ENCODE assay signal across 8 mouse cellular contexts in the genomic region with DNA sequence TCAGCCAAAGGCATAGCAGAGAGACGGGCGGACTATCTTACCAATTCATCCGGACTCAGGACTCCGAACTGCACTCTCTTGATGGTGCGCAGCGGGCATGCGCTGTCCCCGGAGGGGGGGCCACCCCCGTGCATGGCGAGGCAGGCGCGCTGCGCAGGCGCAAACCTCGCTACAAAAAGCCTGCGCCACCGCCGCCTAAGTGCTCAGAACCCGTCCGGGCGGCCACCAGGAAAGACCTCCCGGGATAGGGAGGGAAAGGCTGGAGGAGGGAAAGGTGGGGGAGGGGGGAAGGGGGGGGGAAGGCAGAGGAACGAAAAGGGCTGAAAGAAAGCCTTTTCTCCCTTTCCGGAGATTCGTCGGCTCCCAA. TPM values are rescaled to one million over a fixed set of nuclear protein-coding genes. Genes with fewer than 3 reads are reported as not detected.
DNase-seq lines count a peak whose midpoint lies in the region; ATAC-seq and TF ChIP-seq lines count a peak whose summit lies in the region.

No protein-coding gene starts in this region.

- peak overlapping the region; percentile 65 for H3K27ac ChIP-seq in ES-Bruce4 (ENCODE audit: insufficient read depth, low read length)
- H3K27ac ChIP-seq in forebrain, embryonic 14.5 days (ENCODE audit: low read depth, low read length), result peak overlapping the region; percentile 99

- H3K4me1 ChIP-seq in ES-Bruce4 (ENCODE audit: control insufficient read depth, insufficient read depth, low read length), result peaks cover 3% of the 10 kb centered on the region
- peaks cover 33% of the 10 kb centered on the region for H3K4me1 ChIP-seq in forebrain, embryonic 14.5 days (ENCODE audit: control insufficient read depth, insufficient read depth, low read length)
- peaks cover 9% of the 10 kb centered on the region for H3K4me1 ChIP-seq in lung, adult 2 months (ENCODE audit: control insufficient read depth, insufficient read depth, low read length)

- H3K27me3 ChIP-seq in ES-Bruce4 (ENCODE audit: control insufficient read depth, insufficient read depth, low read length, poor library complexity, severe bottlenecking), result no peaks in the 10 kb centered on the region
- H3K27me3 ChIP-seq in forebrain, embryonic 14.5 days (replicated peaks; ENCODE audit: control insufficient read depth, insufficient read depth, low read length), result no peaks in the 10 kb centered on the region

- H3K36me3 ChIP-seq in ES-Bruce4 (ENCODE audit: control insufficient read depth, insufficient read depth, low read length, poor library complexity, severe bottlenecking), result peaks cover 4% of the 10 kb centered on the region
- no peaks in the 10 kb centered on the region for H3K36me3 ChIP-seq in forebrain, embryonic 14.5 days (ENCODE audit: control insufficient read depth, insufficient read depth, low read length)

- H3K4me2 ChIP-seq in forebrain, embryonic 14.5 days (ENCODE audit: low read length), result peak overlapping the region; percentile 90

- intact Hi-C loops in heart, postnatal 25 days (cut with DNase I), result no loop called here

- under 1% methylated on average over 24 of the region's 26 CpGs for WGBS in forebrain, embryonic 14.5 days
- WGBS in lung, adult 2 months, result 0% methylated on average over 26 of the region's 26 CpGs

- no peak for TF ChIP-seq EP300 in ES-Bruce4 (IDR thresholded peaks at IDR 0.05; ENCODE audit: insufficient read depth, low read depth, low read length)

- H3K9me3 ChIP-seq in ES-Bruce4 (replicated peaks; ENCODE audit: control insufficient read depth, insufficient read depth, low read length, poor library complexity, severe bottlenecking), result no peaks in the 10 kb centered on the region
- no peaks in the 10 kb centered on the region for H3K9me3 ChIP-seq in forebrain, embryonic 14.5 days (replicated peaks; ENCODE audit: control insufficient read depth, low read length)

- TF ChIP-seq POLR2A in ES-Bruce4 (IDR thresholded peaks at IDR 0.05; ENCODE audit: insufficient read depth, low read length), result no peak
- TF ChIP-seq POLR2A in lung, adult 2 months (IDR thresholded peaks at IDR 0.05; ENCODE audit: borderline replicate concordance, extremely low read depth, low read depth, low read length), result no peak

- peak; percentile 98 for DNase-seq in forebrain, embryonic 14.5 days (ENCODE audit: low spot score)
- DNase-seq in heart, postnatal 25 days (ENCODE audit: low spot score), result peak; percentile 96
- DNase-seq in layer of hippocampus, adult 18-20 months (ENCODE audit: low spot score in 2 of 2), result peak; percentile 94 to 98
- peak; percentile 97 for DNase-seq in lung, adult 2 months
- peak; percentile 90 to 91 for DNase-seq in thymus, adult 18-20 months

- no peak for TF ChIP-seq CTCF in ES-Bruce4 (IDR thresholded peaks at IDR 0.05; ENCODE audit: low read depth, low read length)
- TF ChIP-seq CTCF in lung, adult 2 months (IDR thresholded peaks at IDR 0.05; ENCODE audit: insufficient read depth, low read length), result no peak

- peak; percentile 60 for ATAC-seq in cerebellum, adult (ENCODE audit: insufficient number of reproducible peaks, low FRiP score, low TSS enrichment)
- ATAC-seq in forebrain, embryonic 14.5 days, result peak; percentile 87
- ATAC-seq in neutrophil, adult 5-6 weeks (ENCODE audit: extremely low read depth, insufficient number of reproducible peaks, low FRiP score, poor library complexity, severe bottlenecking), result peak; percentile 22

- peak overlapping the region; percentile 92 for H3K4me3 ChIP-seq in ES-Bruce4 (ENCODE audit: low read depth, low read length)
- H3K4me3 ChIP-seq in forebrain, embryonic 14.5 days (ENCODE audit: low read depth, low read length), result peak overlapping the region; percentile 53
- peak overlapping the region; percentile 74 for H3K4me3 ChIP-seq in lung, adult 2 months (replicated peaks; ENCODE audit: extremely low read depth, low read depth, low read length)

- peak overlapping the region; percentile 87 for H3K9ac ChIP-seq in ES-Bruce4 (ENCODE audit: low read depth, poor library complexity, severe bottlenecking)
- peak overlapping the region; percentile 88 for H3K9ac ChIP-seq in forebrain, embryonic 14.5 days (ENCODE audit: low read length)

RNA-seq across cellular contexts. Expression of a gene that starts 0.4 kb away (rescaled TPM):
- polyA plus RNA-seq in ES-Bruce4 (2011; ENCODE audit: insufficient read depth, insufficient read length, low read depth, missing spikeins), result 102 and 103 TPM in 2 replicates
- 21.1 and 21.3 TPM in 2 replicates for polyA plus RNA-seq in forebrain, embryonic 14.5 days (2014; fragmentation: Nextera tagmentation; extraction: Ambion mirVana)
- total RNA-seq in heart, postnatal 25 days (2021), result 10 to 100 TPM; 28.6 to 30.4 TPM
- 10 to 100 TPM; 55.6 to 55.9 TPM for total RNA-seq in layer of hippocampus, adult 18-20 months (2021)
- 32.0 and 51.1 TPM in 2 replicates for polyA plus RNA-seq in lung, adult 2 months (2012; rRNA removed)
- total RNA-seq in neutrophil, adult 5-6 weeks (2017), result 40.2 and 59.4 TPM in 2 replicates

RNA-seq across cellular contexts. Expression of a gene that starts 3.7 kb away (rescaled TPM):
- polyA plus RNA-seq in ES-Bruce4 (2011; ENCODE audit: insufficient read depth, insufficient read length, low read depth, missing spikeins), result not detected in 2 replicates
- 0.56 TPM in 1 of 2 replicates, not detected in the other for polyA plus RNA-seq in forebrain, embryonic 14.5 days (2014; fragmentation: Nextera tagmentation; extraction: Ambion mirVana)
- not detected for total RNA-seq in heart, postnatal 25 days (2021)
- total RNA-seq in layer of hippocampus, adult 18-20 months (2021), result not detected
- 1.4 and 2.3 TPM in 2 replicates for polyA plus RNA-seq in lung, adult 2 months (2012; rRNA removed)
- total RNA-seq in neutrophil, adult 5-6 weeks (2017), result not detected in 2 replicates

RNA-seq across cellular contexts. Expression of a gene that starts 7.6 kb away (rescaled TPM):
- 3.6 and 4.8 TPM in 2 replicates for polyA plus RNA-seq in ES-Bruce4 (2011; ENCODE audit: insufficient read depth, insufficient read length, low read depth, missing spikeins)
- polyA plus RNA-seq in forebrain, embryonic 14.5 days (2014; fragmentation: Nextera tagmentation; extraction: Ambion mirVana), result 2.1 and 2.8 TPM in 2 replicates
- total RNA-seq in heart, postnatal 25 days (2021), result 10 to 100 TPM; 33.3 to 39.6 TPM
- total RNA-seq in layer of hippocampus, adult 18-20 months (2021), result 100 to 1,000 TPM; 147 to 152 TPM
- polyA plus RNA-seq in lung, adult 2 months (2012; rRNA removed), result 104 and 106 TPM in 2 replicates
- 22.0 and 27.8 TPM in 2 replicates for total RNA-seq in neutrophil, adult 5-6 weeks (2017)

RNA-seq across cellular contexts. Expression of a gene that starts 37.7 kb away (rescaled TPM):
- 10.1 and 12.1 TPM in 2 replicates for polyA plus RNA-seq in ES-Bruce4 (2011; ENCODE audit: insufficient read depth, insufficient read length, low read depth, missing spikeins)
- 0.68 and 1.4 TPM in 2 replicates for polyA plus RNA-seq in forebrain, embryonic 14.5 days (2014; fragmentation: Nextera tagmentation; extraction: Ambion mirVana)
- total RNA-seq in heart, postnatal 25 days (2021), result 1 to 10 TPM; 4.8 to 5.0 TPM
- 1 to 10 TPM in 1 of 2 experiments, under 1 TPM in 1; 0.52 to 1.0 TPM for total RNA-seq in layer of hippocampus, adult 18-20 months (2021)
- 31.5 and 38.0 TPM in 2 replicates for polyA plus RNA-seq in lung, adult 2 months (2012; rRNA removed)
- 3.5 and 5.3 TPM in 2 replicates for total RNA-seq in neutrophil, adult 5-6 weeks (2017)

RNA-seq across cellular contexts. Expression of a gene that starts 43.6 kb away (rescaled TPM):
- 1.8 and 2.5 TPM in 2 replicates for polyA plus RNA-seq in ES-Bruce4 (2011; ENCODE audit: insufficient read depth, insufficient read length, low read depth, missing spikeins)
- polyA plus RNA-seq in forebrain, embryonic 14.5 days (2014; fragmentation: Nextera tagmentation; extraction: Ambion mirVana), result 2.9 and 3.0 TPM in 2 replicates
- total RNA-seq in heart, postnatal 25 days (2021), result 1 to 10 TPM; 2.2 to 2.4 TPM
- total RNA-seq in layer of hippocampus, adult 18-20 months (2021), result 10 to 100 TPM; 27.4 to 27.6 TPM
- polyA plus RNA-seq in lung, adult 2 months (2012; rRNA removed), result 6.9 and 8.0 TPM in 2 replicates
- total RNA-seq in neutrophil, adult 5-6 weeks (2017), result not detected in 2 replicates

Comparison
In these comparisons a context has a peak if more than half of its experiments do, and no peak if none do; other contexts are left out.
1. Peak in every context shown above with its lines: DNase-seq, ATAC-seq, H3K4me3 ChIP-seq and H3K27ac ChIP-seq.
2. ATAC-seq: peak in every context shown above with its lines; median percentile 87 in forebrain, embryonic 14.5 days; 60 in cerebellum, adult; 22 in neutrophil, adult 5-6 weeks.